Mouse (Mus musculus) C2C12 (cell line): ENCODE data around the gene Sepsecs. TPM values are rescaled to one million over a fixed set of nuclear protein-coding genes. Genes with fewer than 3 reads are reported as not detected.

Source experiments
- H3K27me3 ChIP-seq: one replicate; pipeline ENCODE4 v1.6.1; 2011; ENCODE audit not compliant: control insufficient read depth, insufficient read depth, insufficient read length
- H3K36me3 ChIP-seq: one replicate; pipeline ENCODE4 v1.6.1; 2011; ENCODE audit not compliant: control insufficient read depth, insufficient read depth
- H3K4me3 ChIP-seq: one replicate; pipeline ENCODE4 v1.5.1; 2011; ENCODE audit warnings: mild to moderate bottlenecking, control low read depth; ENCODE audit not compliant: poor library complexity, insufficient read depth, severe bottlenecking
- H3K79me2 ChIP-seq: one replicate; pipeline ENCODE4 v1.6.1; 2011; ENCODE audit not compliant: control insufficient read depth, insufficient read depth
- H3K79me3 ChIP-seq: one replicate; pipeline ENCODE4 v1.6.1; 2011; ENCODE audit warnings: low read depth, control low read depth
- H3ac ChIP-seq: one replicate; pipeline ENCODE3; 2011; ENCODE audit warnings: low read depth; ENCODE audit not compliant: control insufficient read depth, insufficient read length
- CEBPB ChIP-seq: IDR thresholded peaks from one replicate; pipeline ENCODE4 v1.6.1; 2011; ENCODE audit warnings: low read depth, mild to moderate bottlenecking, control low read depth, moderate library complexity
- CTCF ChIP-seq: IDR thresholded peaks from one replicate; pipeline ENCODE4 v1.5.1; 2011; ENCODE audit not compliant: control insufficient read depth, insufficient read depth, insufficient read length
- FOSL1 ChIP-seq: IDR thresholded peaks from one replicate; pipeline ENCODE4 v1.8.0; 2011; ENCODE audit warnings: mild to moderate bottlenecking, low read length; ENCODE audit not compliant: poor library complexity, insufficient read depth, severe bottlenecking
- MAX ChIP-seq: IDR thresholded peaks from one replicate; pipeline ENCODE4 v1.6.1; 2011; ENCODE audit warnings: mild to moderate bottlenecking, control low read depth
- MYOD1 ChIP-seq: IDR thresholded peaks from one replicate; pipeline ENCODE4 v1.6.1; 2011; ENCODE audit warnings: low read depth; ENCODE audit not compliant: control insufficient read depth, insufficient read length
- MYOG ChIP-seq: IDR thresholded peaks from one replicate; pipeline ENCODE4 v1.6.1; 2011; ENCODE audit not compliant: control insufficient read depth, insufficient read length; ENCODE audit errors: extremely low read depth
- USF1 ChIP-seq: IDR thresholded peaks from one replicate; pipeline ENCODE4 v1.6.1; 2011; ENCODE audit warnings: low read depth, mild to moderate bottlenecking, control low read depth, moderate library complexity
- polyA plus RNA-seq: library from polyadenylated mRNA; unstranded; fragments of >200 nt; fragmentation: generic; extraction: Trizol; gene quantifications from one replicate; pipeline ENCODE4 v1.2.1, GENCODE M21; 2012; ENCODE audit warnings: missing spikeins

Gene Sepsecs
- polyA plus RNA-seq, 1 experiment: 3.3 TPM

DNA sequence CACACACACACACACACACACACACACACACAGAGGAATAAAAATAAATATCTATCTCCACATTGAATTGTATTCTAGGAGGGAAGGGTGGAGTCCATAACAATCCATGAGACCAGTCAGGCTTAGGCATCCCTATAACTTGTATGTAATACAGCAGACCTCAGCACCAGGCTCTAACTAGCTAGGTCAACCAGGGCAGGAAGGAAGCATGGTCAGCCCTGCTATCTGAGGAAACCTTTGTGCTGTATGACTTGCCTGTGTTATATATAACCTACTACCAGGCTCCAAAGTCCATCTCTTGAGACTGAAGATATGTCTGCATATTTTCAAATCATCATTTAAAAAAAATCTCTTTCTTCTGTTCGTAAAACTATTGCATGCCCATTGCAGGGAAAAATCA lies 27.8 kb upstream of the Sepsecs start:
- H3K79me3 ChIP-seq: no peaks in the 10 kb centered on the region
- no peak overlapping the region for H3K4me3 ChIP-seq
- no peaks in the 10 kb centered on the region for H3K36me3 ChIP-seq
- TF ChIP-seq USF1: no peak
- no peak for TF ChIP-seq MYOD1
- no peak for TF ChIP-seq CTCF
- TF ChIP-seq MAX: no peak
- no peak for TF ChIP-seq MYOG
- TF ChIP-seq CEBPB: no peak
- no peak for TF ChIP-seq FOSL1
- no peak overlapping the region for H3ac ChIP-seq
- H3K27me3 ChIP-seq: no peaks in the 10 kb centered on the region
- H3K79me2 ChIP-seq: no peaks in the 10 kb centered on the region

DNA sequence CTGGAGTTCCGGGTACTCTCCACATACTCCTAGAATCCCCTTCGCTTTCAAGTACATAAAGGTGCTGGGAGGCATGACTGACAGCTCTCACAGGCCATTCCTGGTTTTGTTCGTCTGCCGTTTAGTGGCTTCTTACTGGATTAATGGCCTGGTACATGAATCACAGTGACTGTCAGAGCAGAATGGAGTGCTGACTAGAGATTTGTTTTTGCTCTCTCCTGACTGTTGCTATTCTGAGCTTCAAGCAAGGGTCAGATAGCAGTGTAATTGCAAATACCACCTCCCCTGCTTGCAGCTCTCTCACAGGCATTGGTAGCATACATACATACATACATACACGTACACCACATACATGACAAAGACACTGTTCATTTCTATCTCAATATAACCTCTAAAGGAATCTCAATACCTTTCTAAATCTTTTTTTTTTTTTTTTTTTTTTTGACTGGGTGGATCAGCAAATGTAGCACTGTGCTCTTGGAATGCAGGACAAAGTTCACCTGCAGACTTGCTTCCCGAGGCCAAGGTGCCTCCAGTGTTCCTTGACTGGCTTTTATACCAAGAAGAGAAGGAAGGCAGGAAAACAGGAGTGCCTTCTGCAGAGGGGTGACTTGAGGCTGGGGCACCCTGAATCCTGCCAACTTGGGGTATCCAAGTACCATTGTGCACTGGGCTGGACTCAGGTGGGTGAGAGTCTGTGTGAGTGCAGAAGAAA lies 18.4 kb upstream of the Sepsecs start:
- no peak overlapping the region for H3ac ChIP-seq
- TF ChIP-seq MYOD1 (no peak), MAX (no peak), USF1 (no peak), CTCF (no peak), FOSL1 (no peak), CEBPB (no peak), MYOG (no peak)
- no peaks in the 10 kb centered on the region for H3K79me2 ChIP-seq
- no peak overlapping the region for H3K4me3 ChIP-seq
- no peaks in the 10 kb centered on the region for H3K36me3 ChIP-seq
- no peaks in the 10 kb centered on the region for H3K79me3 ChIP-seq
- peaks cover 10% of the 10 kb centered on the region for H3K27me3 ChIP-seq

DNA sequence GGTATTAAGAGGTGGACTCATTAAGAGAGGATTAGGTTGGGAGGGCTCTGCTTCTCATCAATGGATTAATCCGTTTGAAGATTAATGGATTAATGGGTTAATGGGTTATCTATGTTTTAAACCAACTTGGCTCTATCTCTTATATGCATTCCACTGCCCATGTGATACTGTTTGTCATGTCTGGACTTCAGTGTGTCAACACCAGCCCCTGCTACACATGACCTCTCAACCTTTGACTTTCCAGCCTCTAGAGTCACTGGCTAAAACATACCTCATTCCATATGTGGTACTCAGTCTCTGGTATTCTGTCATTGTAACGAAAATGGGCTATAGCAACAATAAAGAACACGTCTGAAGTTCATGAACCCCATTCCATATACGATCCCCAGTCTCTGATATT lies 11.6 kb upstream of the Sepsecs start:
- no peak for TF ChIP-seq CEBPB
- no peak for TF ChIP-seq CTCF
- TF ChIP-seq USF1: no peak
- no peak for TF ChIP-seq MYOG
- TF ChIP-seq FOSL1: no peak
- no peak for TF ChIP-seq MYOD1
- TF ChIP-seq MAX: no peak
- Histone ChIP-seq H3K79me2 (no peaks in the 10 kb centered on the region), H3K4me3 (no peak overlapping the region), H3K36me3 (no peaks in the 10 kb centered on the region), H3K27me3 (peaks cover 10% of the 10 kb centered on the region), H3ac (no peak overlapping the region), H3K79me3 (no peaks in the 10 kb centered on the region)

DNA sequence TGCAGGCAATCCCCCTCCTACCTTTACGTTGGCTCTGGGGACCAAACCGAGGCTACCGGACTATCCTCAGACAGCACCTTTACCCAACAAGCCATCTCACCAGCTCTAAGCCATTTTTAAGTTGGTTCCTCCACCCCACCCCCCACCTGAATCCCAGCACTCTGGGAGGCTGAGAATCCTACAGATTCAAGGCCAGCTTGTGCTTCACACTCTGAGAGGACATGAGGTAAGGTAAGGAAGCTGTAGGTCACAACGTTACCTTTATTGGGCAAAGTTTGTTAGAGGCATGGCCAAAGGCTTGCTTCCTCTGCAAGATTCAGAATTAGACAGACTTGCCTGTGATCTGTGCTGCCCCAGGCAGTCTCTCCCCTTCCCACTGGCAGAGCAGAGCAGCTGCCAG lies 10.7 kb upstream of the Sepsecs start:
- H3K36me3 ChIP-seq: no peaks in the 10 kb centered on the region
- H3K79me3 ChIP-seq: no peaks in the 10 kb centered on the region

DNA sequence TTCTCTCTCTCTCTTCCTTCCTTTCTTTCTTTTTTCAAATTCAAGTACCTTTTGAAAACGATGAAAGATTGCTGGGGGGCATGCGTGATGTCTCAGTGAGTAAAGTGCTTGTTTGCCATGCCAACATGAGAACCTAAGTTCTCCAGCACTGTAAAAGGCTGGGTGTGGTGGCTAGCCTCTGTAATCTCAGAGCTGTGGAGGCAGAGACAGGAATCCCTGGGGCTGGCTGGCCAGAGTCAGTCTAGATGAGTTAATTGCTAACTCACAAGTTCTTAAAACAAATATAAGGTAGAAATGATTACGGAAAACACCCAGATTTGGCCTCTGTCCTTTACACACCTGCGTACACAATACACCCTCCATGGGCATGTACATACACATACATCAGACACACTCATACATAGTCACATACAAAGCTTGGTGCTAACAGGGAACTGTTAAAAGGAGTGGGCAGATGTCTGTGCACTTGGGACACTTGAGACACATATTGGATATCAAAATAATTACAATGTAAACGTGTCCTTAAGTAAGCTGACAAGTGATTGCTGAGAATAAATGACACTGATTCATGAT lies 9.1 kb upstream of the Sepsecs start:
- no peaks in the 10 kb centered on the region for H3K36me3 ChIP-seq
- H3K79me2 ChIP-seq: no peaks in the 10 kb centered on the region
- TF ChIP-seq MAX (no peak), MYOG (no peak), CTCF (no peak), MYOD1 (no peak), FOSL1 (no peak), USF1 (no peak), CEBPB (no peak)
- H3ac ChIP-seq: no peak overlapping the region
- no peak overlapping the region for H3K4me3 ChIP-seq
- H3K79me3 ChIP-seq: no peaks in the 10 kb centered on the region
- peaks cover 6% of the 10 kb centered on the region for H3K27me3 ChIP-seq

More for the DNA sequence above, 10.7 kb upstream of the Sepsecs start:
- peaks cover 10% of the 10 kb centered on the region for H3K27me3 ChIP-seq
- H3K4me3 ChIP-seq: no peak overlapping the region
- no peak overlapping the region for H3ac ChIP-seq
- TF ChIP-seq MYOG (no peak), CEBPB (no peak), CTCF (no peak), MAX (no peak), USF1 (no peak), FOSL1 (no peak), MYOD1 (no peak)
- H3K79me2 ChIP-seq: no peaks in the 10 kb centered on the region
